Mouse (Mus musculus): ENCODE data around the gene Qprt. TPM values are rescaled to one million over a fixed set of nuclear protein-coding genes. Genes with fewer than 3 reads are reported as not detected.
"Not testable (repeated sequence)": the region's sequence is repeated elsewhere in the genome, so short reads cannot be mapped to it uniquely, and the experiment has no call there.

The Qprt gene
- polyA plus RNA-seq, 1 experiment from 2014 or later: 1.7 TPM

GRCm38 (mm10) chr7:127093914-127094313 is 28.1 kb downstream of the Qprt start:
- Histone ChIP-seq H3K27ac (ENCODE audit: low read depth, low read length) (no peak overlapping the region), H3K9ac (ENCODE audit: low read depth, low read length) (no peak overlapping the region), H3K4me3 (ENCODE audit: low read depth, low read length) (no peak overlapping the region), H3K9me3 (ENCODE audit: control insufficient read depth, low read length) (no peaks in the 10 kb centered on the region), H3K27me3 (ENCODE audit: control insufficient read depth, insufficient read depth, low read length) (no peaks in the 10 kb centered on the region), H3K4me1 (replicated peaks; ENCODE audit: control insufficient read depth, insufficient read depth, low read length) (no peaks in the 10 kb centered on the region), H3K4me2 (replicated peaks; ENCODE audit: low read depth, low read length) (no peak overlapping the region), H3K36me3 (ENCODE audit: control insufficient read depth, insufficient read depth, low read length) (no peaks in the 10 kb centered on the region)
- WGBS: 84% methylated on average over 3 of the region's 3 CpGs
- ATAC-seq (ENCODE audit: low FRiP score) (no peak), DNase-seq (ENCODE audit: low spot score) (no peak)

- Histone ChIP-seq H3K9ac (ENCODE audit: low read depth, low read length) (no peak within 1 kb of the TSS), H3K4me1 (replicated peaks; ENCODE audit: control insufficient read depth, insufficient read depth, low read length) (no peaks in the 10 kb centered on the region), H3K36me3 (ENCODE audit: control insufficient read depth, insufficient read depth, low read length) (no peaks in the 10 kb centered on the region), H3K27ac (ENCODE audit: low read depth, low read length) (no peak within 1 kb of the TSS), H3K4me2 (replicated peaks; ENCODE audit: low read depth, low read length) (no peak within 1 kb of the TSS), H3K27me3 (ENCODE audit: control insufficient read depth, insufficient read depth, low read length) (no peaks in the 10 kb centered on the region), H3K9me3 (ENCODE audit: control insufficient read depth, low read length) (no peaks in the 10 kb centered on the region), H3K4me3 (ENCODE audit: low read depth, low read length) (no peak within 1 kb of the TSS)
- WGBS: 73% methylated on average over 16 of the region's 16 CpGs
- DNase-seq (ENCODE audit: low spot score): no peak
- ATAC-seq (ENCODE audit: low FRiP score): no peak
Measured at GRCm38 (mm10) chr7:127091114-127091896, 30.7 kb downstream of the Qprt start, which contains the start of gene AI467606. AI467606 (plus strand) TSS chr7:127091359.

- Histone ChIP-seq H3K36me3 (ENCODE audit: control insufficient read depth, insufficient read depth, low read length) (no peaks in the 10 kb centered on the region), H3K4me3 (ENCODE audit: low read depth, low read length) (no peak overlapping the region), H3K4me2 (replicated peaks; ENCODE audit: low read depth, low read length) (no peak overlapping the region), H3K27ac (ENCODE audit: low read depth, low read length) (no peak overlapping the region), H3K9me3 (ENCODE audit: control insufficient read depth, low read length) (no peaks in the 10 kb centered on the region), H3K4me1 (replicated peaks; ENCODE audit: control insufficient read depth, insufficient read depth, low read length) (no peaks in the 10 kb centered on the region), H3K9ac (ENCODE audit: low read depth, low read length) (no peak overlapping the region), H3K27me3 (ENCODE audit: control insufficient read depth, insufficient read depth, low read length) (no peaks in the 10 kb centered on the region)
- WGBS: 90% methylated on average over 20 of the region's 20 CpGs
- DNase-seq (ENCODE audit: low spot score) (no peak), ATAC-seq (ENCODE audit: low FRiP score) (no peak)
Measured at GRCm38 (mm10) chr7:127090154-127091113, 31.6 kb downstream of the Qprt start.

GRCm38 (mm10) chr7:127088901-127089845 is 32.9 kb downstream of the Qprt start:
- Histone ChIP-seq H3K9me3 (ENCODE audit: control insufficient read depth, low read length) (no peaks in the 10 kb centered on the region), H3K4me2 (replicated peaks; ENCODE audit: low read depth, low read length) (peak overlapping the region; percentile 32), H3K9ac (ENCODE audit: low read depth, low read length) (peak overlapping the region; percentile 49), H3K4me3 (ENCODE audit: low read depth, low read length) (peak overlapping the region; percentile 14; the same call in 1 of the 2 replicates), H3K27ac (ENCODE audit: low read depth, low read length) (no peak overlapping the region), H3K27me3 (ENCODE audit: control insufficient read depth, insufficient read depth, low read length) (no peaks in the 10 kb centered on the region), H3K4me1 (replicated peaks; ENCODE audit: control insufficient read depth, insufficient read depth, low read length) (no peaks in the 10 kb centered on the region), H3K36me3 (ENCODE audit: control insufficient read depth, insufficient read depth, low read length) (no peaks in the 10 kb centered on the region)
- WGBS: 21% methylated on average over 27 of the region's 27 CpGs
- ATAC-seq (ENCODE audit: low FRiP score) (no peak), DNase-seq (ENCODE audit: low spot score) (peak; percentile 32)

GRCm38 (mm10) chr7:127088083-127088482 is 33.9 kb downstream of the Qprt start:
- DNase-seq (ENCODE audit: low spot score) (no peak), ATAC-seq (ENCODE audit: low FRiP score) (no peak)
- Histone ChIP-seq H3K9ac (ENCODE audit: low read depth, low read length) (no peak overlapping the region), H3K4me3 (ENCODE audit: low read depth, low read length) (no peak overlapping the region), H3K4me2 (replicated peaks; ENCODE audit: low read depth, low read length) (no peak overlapping the region), H3K36me3 (ENCODE audit: control insufficient read depth, insufficient read depth, low read length) (no peaks in the 10 kb centered on the region), H3K4me1 (replicated peaks; ENCODE audit: control insufficient read depth, insufficient read depth, low read length) (no peaks in the 10 kb centered on the region), H3K9me3 (ENCODE audit: control insufficient read depth, low read length) (no peaks in the 10 kb centered on the region), H3K27me3 (ENCODE audit: control insufficient read depth, insufficient read depth, low read length) (no peaks in the 10 kb centered on the region), H3K27ac (ENCODE audit: low read depth, low read length) (no peak overlapping the region)
- WGBS: 88% methylated on average over 3 of the region's 3 CpGs

- 89% methylated on average over 6 of the region's 6 CpGs for WGBS
- H3K9me3 ChIP-seq (ENCODE audit: control insufficient read depth, low read length): not testable (repeated sequence)
Measured at GRCm38 (mm10) chr7:127087278-127088010, 34.6 kb downstream of the Qprt start, which contains the start of gene Zg16. Zg16 (minus strand) TSS chr7:127087328.

GRCm38 (mm10) chr7:127085751-127086150 is 36.3 kb downstream of the Qprt start:
- not testable (repeated sequence) for H3K4me2 ChIP-seq (replicated peaks; ENCODE audit: low read depth, low read length); DNase-seq (ENCODE audit: low spot score); H3K9ac ChIP-seq (ENCODE audit: low read depth, low read length); H3K27me3 ChIP-seq (ENCODE audit: control insufficient read depth, insufficient read depth, low read length); H3K4me3 ChIP-seq (ENCODE audit: low read depth, low read length); H3K27ac ChIP-seq (ENCODE audit: low read depth, low read length); H3K4me1 ChIP-seq (replicated peaks; ENCODE audit: control insufficient read depth, insufficient read depth, low read length); H3K36me3 ChIP-seq (ENCODE audit: control insufficient read depth, insufficient read depth, low read length); ATAC-seq (ENCODE audit: low FRiP score); H3K9me3 ChIP-seq (ENCODE audit: control insufficient read depth, low read length)
- 81% methylated on average over 6 of the region's 6 CpGs for WGBS

More at GRCm38 (mm10) chr7:127087278-127088010, 34.6 kb downstream of the Qprt start, which contains the start of gene Zg16:
- not testable (repeated sequence) for H3K4me3 ChIP-seq (ENCODE audit: low read depth, low read length); DNase-seq (ENCODE audit: low spot score); H3K9ac ChIP-seq (ENCODE audit: low read depth, low read length); H3K27me3 ChIP-seq (ENCODE audit: control insufficient read depth, insufficient read depth, low read length); ATAC-seq (ENCODE audit: low FRiP score); H3K36me3 ChIP-seq (ENCODE audit: control insufficient read depth, insufficient read depth, low read length); H3K4me2 ChIP-seq (replicated peaks; ENCODE audit: low read depth, low read length); H3K27ac ChIP-seq (ENCODE audit: low read depth, low read length); H3K4me1 ChIP-seq (replicated peaks; ENCODE audit: control insufficient read depth, insufficient read depth, low read length)
